Mouse (Mus musculus) CH12.LX (cell line): ENCODE measurements around the gene Snx8.

Experiments used
- BHLHE40 ChIP-seq: IDR thresholded peaks from 2 replicates; pipeline ENCODE4 v1.6.1; 2011; ENCODE audit warnings: mild to moderate bottlenecking, low read depth, low read length, improper control_type of control experiment
- CHD2 ChIP-seq: IDR thresholded peaks from 2 replicates; pipeline ENCODE4 v1.6.1; 2011; ENCODE audit warnings: low read length, improper control_type of control experiment
- JUND ChIP-seq: conservative IDR thresholded peaks from 2 replicates; pipeline ENCODE4 v1.6.1; 2011; ENCODE audit warnings: low read depth, low read length, improper control_type of control experiment
- MYC ChIP-seq: IDR thresholded peaks from 2 replicates; pipeline ENCODE4 v1.6.1; 2011; ENCODE audit warnings: low read depth, mild to moderate bottlenecking, improper control_type of control experiment, low read length

DNA sequence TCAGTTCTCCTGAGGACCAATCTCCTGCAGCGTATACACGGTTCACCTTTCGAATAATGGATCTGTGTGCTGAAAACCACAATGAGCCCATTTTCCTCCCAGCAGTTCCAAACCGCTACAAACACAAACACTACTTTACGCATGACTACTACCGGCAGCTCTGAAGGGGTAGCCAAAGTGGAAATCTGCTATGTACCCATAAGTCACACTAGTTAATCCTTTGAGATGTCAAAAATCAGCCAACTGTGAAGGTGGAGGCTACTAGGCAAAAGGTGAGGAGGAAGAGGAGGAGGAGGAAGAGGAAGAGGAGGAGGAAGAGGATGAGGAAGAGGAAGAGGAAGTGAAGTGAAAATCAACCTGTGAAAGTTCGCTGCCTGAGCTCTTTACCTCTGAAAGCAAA lies 1.8 kb downstream of the Snx8 start:
- TF ChIP-seq CHD2 (no peak), JUND (no peak), MYC (no peak), BHLHE40 (no peak)
